Mouse (Mus musculus): ENCODE measurements around the gene Tagap.

Tagap gene

GRCm38 (mm10) chr17:7925413-7926160 lies at the start of gene Tagap:
Gene Tagap (plus strand): TSS chr17:7926000.
- DNase-seq (ENCODE audit: low spot score in 2 of 2) = no peak

- DNase-seq (ENCODE audit: low spot score in 2 of 2) = no peak
Measured at GRCm38 (mm10) chr17:7876541-7876940, 49.3 kb upstream of the Tagap start.

- DNase-seq (ENCODE audit: low spot score in 2 of 2) = no peak
Measured at GRCm38 (mm10) chr17:7877191-7877764, 48.5 kb upstream of the Tagap start.

- no peak for DNase-seq (ENCODE audit: low spot score in 2 of 2)
Measured at GRCm38 (mm10) chr17:7877878-7878277, 47.9 kb upstream of the Tagap start.

GRCm38 (mm10) chr17:7879529-7879928 lies 46.3 kb upstream of the Tagap start:
- no peak for DNase-seq (ENCODE audit: low spot score in 2 of 2)

GRCm38 (mm10) chr17:7883126-7883525 lies 42.7 kb upstream of the Tagap start:
- no peak for DNase-seq (ENCODE audit: low spot score in 2 of 2)

GRCm38 (mm10) chr17:7884606-7885005 lies 41.2 kb upstream of the Tagap start:
- no peak for DNase-seq (ENCODE audit: low spot score in 2 of 2)

GRCm38 (mm10) chr17:7887071-7887815 lies 38.6 kb upstream of the Tagap start:
- DNase-seq (ENCODE audit: low spot score in 2 of 2) = no peak

GRCm38 (mm10) chr17:7888291-7888690 lies 37.5 kb upstream of the Tagap start:
- no peak for DNase-seq (ENCODE audit: low spot score in 2 of 2)

- no peak for DNase-seq (ENCODE audit: low spot score in 2 of 2)
Measured at GRCm38 (mm10) chr17:7889026-7889425, 36.8 kb upstream of the Tagap start.

- DNase-seq (ENCODE audit: low spot score in 2 of 2) = no peak
Measured at GRCm38 (mm10) chr17:7892676-7893075, 33.1 kb upstream of the Tagap start.

GRCm38 (mm10) chr17:7894094-7894493 lies 31.7 kb upstream of the Tagap start:
- no peak for DNase-seq (ENCODE audit: low spot score in 2 of 2)

- no peak for DNase-seq (ENCODE audit: low spot score in 2 of 2)
Measured at GRCm38 (mm10) chr17:7896047-7896635, 29.7 kb upstream of the Tagap start.

GRCm38 (mm10) chr17:7897120-7897519 lies 28.7 kb upstream of the Tagap start:
- DNase-seq (ENCODE audit: low spot score in 2 of 2) = no peak

- DNase-seq (ENCODE audit: low spot score in 2 of 2) = no peak
Measured at GRCm38 (mm10) chr17:7897756-7898155, 28.0 kb upstream of the Tagap start.

GRCm38 (mm10) chr17:7899233-7899632 lies 26.6 kb upstream of the Tagap start:
- no peak for DNase-seq (ENCODE audit: low spot score in 2 of 2)

GRCm38 (mm10) chr17:7899961-7900360 lies 25.8 kb upstream of the Tagap start:
- no peak for DNase-seq (ENCODE audit: low spot score in 2 of 2)

GRCm38 (mm10) chr17:7901536-7901935 lies 24.3 kb upstream of the Tagap start:
- no peak for DNase-seq (ENCODE audit: low spot score in 2 of 2)

GRCm38 (mm10) chr17:7902362-7902761 lies 23.4 kb upstream of the Tagap start:
- no peak for DNase-seq (ENCODE audit: low spot score in 2 of 2)

GRCm38 (mm10) chr17:7904992-7905391 lies 20.8 kb upstream of the Tagap start:
- DNase-seq (ENCODE audit: low spot score in 2 of 2) = no peak

GRCm38 (mm10) chr17:7905936-7906685 lies 19.7 kb upstream of the Tagap start:
- DNase-seq (ENCODE audit: low spot score in 2 of 2) = no peak

All from frontal cortex, postnatal 25 days (tissue).